Mouse (Mus musculus) neural tube, embryonic 12.5 days (tissue): ENCODE measurements around the gene Atad1. TPM values are rescaled to one million over a fixed set of nuclear protein-coding genes. Genes with fewer than 3 reads are reported as not detected.

Experiments
- ATAC-seq: fragments of 200-750 bp; cut with Nextera tagmentation; 2 replicates; pipeline ENCODE4 v1.8.0; 2017; ENCODE audit warnings: low read depth, mild to moderate bottlenecking, moderate TSS enrichment, moderate library complexity; ENCODE audit not compliant: low FRiP score
- H3K27ac ChIP-seq: fragments of 300-500 bp; sonication (generic); 2 replicates; pipeline ENCODE4 v1.5.1; 2016
- H3K27me3 ChIP-seq: fragments of 300-500 bp; sonication (generic); replicated peaks from 2 replicates; pipeline ENCODE4 v1.6.1; 2016; ENCODE audit warnings: mild to moderate bottlenecking
- H3K36me3 ChIP-seq: fragments of 300-500 bp; sonication (generic); 2 replicates; pipeline ENCODE4 v1.6.1; 2016; ENCODE audit warnings: mild to moderate bottlenecking
- H3K4me1 ChIP-seq: fragments of 300-500 bp; sonication (generic); 2 replicates; pipeline ENCODE4 v1.6.1; 2016
- H3K4me2 ChIP-seq: fragments of 300-500 bp; sonication (generic); replicated peaks from 2 replicates; pipeline ENCODE4 v1.6.1; 2016; ENCODE audit warnings: mild to moderate bottlenecking
- H3K4me3 ChIP-seq: fragments of 300-500 bp; sonication (generic); 2 replicates; pipeline ENCODE4 v1.5.1; 2016
- H3K9ac ChIP-seq: fragments of 300-500 bp; sonication (generic); 2 replicates; pipeline ENCODE4 v1.6.1; 2016; ENCODE audit warnings: mild to moderate bottlenecking
- H3K9me3 ChIP-seq: fragments of 300-500 bp; sonication (generic); 2 replicates; pipeline ENCODE4 v1.6.1; 2016; ENCODE audit warnings: mild to moderate bottlenecking
- WGBS: fragments of 180-500 bp; shearing (Covaris S2); methylation state at CpG from one replicate; pipeline ENCODE4 v1.1.7; 2016; 5-methylcytosine and 5-hydroxymethylcytosine counted together
- polyA plus RNA-seq: library from polyadenylated mRNA; unstranded; fragments of >200 nt; fragmentation: Nextera tagmentation; extraction: Ambion mirVana; gene quantifications from 2 replicates; pipeline ENCODE4 v1.2.1, GENCODE M21; 2016

Gene Atad1
- polyA plus RNA-seq, 1 experiment from 2014 or later, result 101 TPM

GRCm38 (mm10) chr19:32637357-32638275 lies 102.0 kb downstream of the Atad1 start:
- no peak overlapping the region for H3K27ac ChIP-seq
- no peaks in the 10 kb centered on the region for H3K36me3 ChIP-seq
- H3K4me2 ChIP-seq, result no peak overlapping the region
- WGBS, result 85% methylated on average over 16 of the region's 16 CpGs
- ATAC-seq, result no peak
- H3K27me3 ChIP-seq, result no peaks in the 10 kb centered on the region
- no peaks in the 10 kb centered on the region for H3K4me1 ChIP-seq
- H3K4me3 ChIP-seq, result no peak overlapping the region
- no peaks in the 10 kb centered on the region for H3K9me3 ChIP-seq
- H3K9ac ChIP-seq, result no peak overlapping the region

DNA sequence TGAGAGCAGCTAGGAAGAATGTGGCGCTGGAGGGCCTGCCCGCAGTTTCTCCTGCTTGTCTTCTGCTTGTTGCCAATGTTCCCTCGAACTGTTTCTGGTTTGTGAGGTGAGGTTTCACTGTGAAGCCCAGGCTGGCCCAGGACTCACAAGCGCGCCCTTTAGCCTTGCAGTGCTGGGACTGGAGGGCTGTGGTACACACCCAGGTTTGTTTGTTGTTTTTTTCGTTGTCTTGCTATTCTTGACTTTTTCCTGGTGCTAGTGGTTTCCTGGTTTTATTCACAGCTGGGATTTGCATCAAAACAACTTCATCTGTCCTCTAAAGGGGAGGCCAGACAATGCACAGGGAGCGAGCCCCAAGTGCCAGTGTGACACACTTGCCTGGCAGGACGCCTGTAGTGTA lies 104.7 kb downstream of the Atad1 start:
- no peaks in the 10 kb centered on the region for H3K27me3 ChIP-seq
- WGBS, result 71% methylated on average over 8 of the region's 8 CpGs
- no peak overlapping the region for H3K4me3 ChIP-seq
- no peak for ATAC-seq
- H3K27ac ChIP-seq, result no peak overlapping the region
- no peaks in the 10 kb centered on the region for H3K9me3 ChIP-seq
- H3K9ac ChIP-seq, result no peak overlapping the region
- H3K36me3 ChIP-seq, result no peaks in the 10 kb centered on the region
- H3K4me1 ChIP-seq, result no peaks in the 10 kb centered on the region
- no peak overlapping the region for H3K4me2 ChIP-seq

GRCm38 (mm10) chr19:32628572-32629132 lies 110.9 kb downstream of the Atad1 start:
- no peaks in the 10 kb centered on the region for H3K36me3 ChIP-seq
- 75% methylated on average over 7 of the region's 7 CpGs for WGBS
- ATAC-seq, result no peak
- H3K27ac ChIP-seq, result no peak overlapping the region
- no peak overlapping the region for H3K4me2 ChIP-seq
- no peaks in the 10 kb centered on the region for H3K27me3 ChIP-seq
- H3K9me3 ChIP-seq, result no peaks in the 10 kb centered on the region
- H3K9ac ChIP-seq, result no peak overlapping the region
- H3K4me1 ChIP-seq, result no peaks in the 10 kb centered on the region
- H3K4me3 ChIP-seq, result no peak overlapping the region

DNA sequence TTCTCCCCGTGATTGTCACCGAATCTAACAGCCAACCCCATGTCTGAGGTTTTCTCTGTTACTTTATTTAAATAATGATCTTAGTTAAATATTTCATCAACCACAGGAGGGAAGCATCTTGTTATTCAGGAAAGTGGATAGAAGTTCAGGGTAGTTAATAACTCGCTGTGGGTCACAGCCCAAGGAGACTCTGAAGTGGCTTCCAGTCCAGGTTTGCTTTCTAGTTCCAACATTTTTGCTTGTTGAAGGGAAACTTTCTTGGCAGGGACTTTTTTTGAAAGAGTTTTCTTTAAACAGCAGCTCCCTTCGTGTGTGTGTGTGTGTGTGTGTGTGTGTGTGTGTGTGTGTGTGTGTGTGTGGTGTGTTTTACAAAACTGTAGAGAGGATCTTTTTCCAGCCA lies 112.0 kb downstream of the Atad1 start:
- Histone ChIP-seq H3K4me3 (no peak overlapping the region), H3K27ac (no peak overlapping the region), H3K9me3 (no peaks in the 10 kb centered on the region), H3K9ac (no peak overlapping the region), H3K4me2 (no peak overlapping the region), H3K4me1 (no peaks in the 10 kb centered on the region), H3K27me3 (no peaks in the 10 kb centered on the region), H3K36me3 (no peaks in the 10 kb centered on the region)
- 87% methylated on average over 4 of the region's 4 CpGs for WGBS
- no peak for ATAC-seq

DNA sequence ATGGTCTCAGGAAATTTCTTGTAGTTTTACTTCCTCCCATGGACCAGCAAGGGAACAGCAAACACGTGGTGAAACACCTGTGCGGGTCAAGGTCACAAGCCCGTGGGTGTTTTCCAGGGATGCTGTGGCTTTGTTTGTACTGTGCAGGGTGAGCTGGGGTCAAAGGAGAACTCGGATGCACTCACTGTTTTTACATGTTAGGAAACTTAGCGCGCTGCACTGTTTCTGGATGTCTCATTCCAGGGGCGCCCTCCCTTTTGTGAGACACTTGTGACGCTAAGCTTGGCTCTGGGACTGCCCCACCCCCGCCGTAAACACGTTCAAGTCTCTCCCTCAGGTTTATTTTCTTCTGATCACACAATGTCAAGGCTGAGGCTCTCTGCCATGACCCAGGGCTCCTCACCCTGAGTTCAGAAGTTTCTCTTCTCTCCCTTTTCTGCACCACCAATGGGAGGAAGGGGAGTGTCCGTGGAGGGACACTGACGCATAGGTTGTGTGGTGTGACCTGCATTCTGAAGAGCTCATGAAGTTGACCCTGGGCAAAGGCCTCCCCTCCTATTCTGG lies 112.7 kb downstream of the Atad1 start:
- Histone ChIP-seq H3K9me3 (no peaks in the 10 kb centered on the region), H3K27me3 (no peaks in the 10 kb centered on the region), H3K4me1 (no peaks in the 10 kb centered on the region), H3K27ac (no peak overlapping the region), H3K4me2 (no peak overlapping the region), H3K9ac (no peak overlapping the region), H3K36me3 (no peaks in the 10 kb centered on the region), H3K4me3 (no peak overlapping the region)
- no peak for ATAC-seq
- 71% methylated on average over 13 of the region's 13 CpGs for WGBS

GRCm38 (mm10) chr19:32622142-32622541 lies 117.4 kb downstream of the Atad1 start:
- H3K9me3 ChIP-seq, result no peaks in the 10 kb centered on the region
- no peak overlapping the region for H3K4me3 ChIP-seq
- no peak for ATAC-seq
- no peak overlapping the region for H3K9ac ChIP-seq
- no peak overlapping the region for H3K27ac ChIP-seq
- no peaks in the 10 kb centered on the region for H3K4me1 ChIP-seq
- no peaks in the 10 kb centered on the region for H3K27me3 ChIP-seq
- WGBS, result 81% methylated on average over 3 of the region's 3 CpGs
- no peak overlapping the region for H3K4me2 ChIP-seq
- no peaks in the 10 kb centered on the region for H3K36me3 ChIP-seq

Other genes with a start within 250 kb of the Atad1 start
- 2.3 TPM in 2 replicates for gene Papss2, start 144.0 kb downstream of the Atad1 start, polyA plus RNA-seq
- gene Pten, start 17.7 kb upstream of the Atad1 start, polyA plus RNA-seq, result 11.7 and 12.2 TPM in 2 replicates